Mouse (Mus musculus) 416B (cell line): Measurements from ENCODE around the gene Tmem44.

Experiments
- DNase-seq: peaks from one replicate; pipeline ENCODE4 v3.0.0; 2011; ENCODE audit warnings: low read depth

Gene Tmem44

GRCm38 (mm10) chr16:30552621-30553338 lies 2.1 kb upstream of the Tmem44 start:
- peak; percentile 73 for DNase-seq

GRCm38 (mm10) chr16:30549966-30550747 lies 485 bp downstream of the Tmem44 start:
- DNase-seq = peak; percentile 65

- DNase-seq = no peak
These were observed 1.1 kb downstream of the Tmem44 start for GRCm38 (mm10) chr16:30549516-30549915.

- no peak for DNase-seq
These were observed 2.4 kb downstream of the Tmem44 start for GRCm38 (mm10) chr16:30548291-30548690.

GRCm38 (mm10) chr16:30544693-30545092 lies 5.9 kb downstream of the Tmem44 start:
- no peak for DNase-seq

- no peak for DNase-seq
These were observed 7.3 kb downstream of the Tmem44 start for GRCm38 (mm10) chr16:30543386-30543785.

- DNase-seq = no peak
These were observed 7.8 kb downstream of the Tmem44 start for GRCm38 (mm10) chr16:30542826-30543225.

- DNase-seq = no peak
These were observed 10.3 kb downstream of the Tmem44 start for GRCm38 (mm10) chr16:30540107-30541001.

- DNase-seq = peak; percentile 60
These were observed 11.2 kb downstream of the Tmem44 start for GRCm38 (mm10) chr16:30539433-30539832.

- DNase-seq = peak; percentile 60
These were observed 15.6 kb downstream of the Tmem44 start for GRCm38 (mm10) chr16:30535075-30535474.

GRCm38 (mm10) chr16:30533592-30533991 lies 17.1 kb downstream of the Tmem44 start:
- peak; percentile 87 for DNase-seq

GRCm38 (mm10) chr16:30532929-30533328 lies 17.7 kb downstream of the Tmem44 start:
- DNase-seq = no peak

GRCm38 (mm10) chr16:30531761-30532406 lies 18.8 kb downstream of the Tmem44 start:
- DNase-seq = peak; percentile 30

- DNase-seq = peak; percentile 53
These were observed 19.8 kb downstream of the Tmem44 start for GRCm38 (mm10) chr16:30530815-30531214.

GRCm38 (mm10) chr16:30528386-30528785 lies 22.3 kb downstream of the Tmem44 start:
- no peak for DNase-seq

- DNase-seq = no peak
These were observed 22.8 kb downstream of the Tmem44 start for GRCm38 (mm10) chr16:30527889-30528288.

- peak; percentile 34 for DNase-seq
These were observed 24.9 kb downstream of the Tmem44 start for GRCm38 (mm10) chr16:30525756-30526155.

GRCm38 (mm10) chr16:30524481-30524880 lies 26.2 kb downstream of the Tmem44 start:
- DNase-seq = peak; percentile 28

- no peak for DNase-seq
These were observed 28.2 kb downstream of the Tmem44 start for GRCm38 (mm10) chr16:30522253-30522940.

- DNase-seq = peak; percentile 52
These were observed 29.5 kb downstream of the Tmem44 start for GRCm38 (mm10) chr16:30521147-30521546.

- DNase-seq = peak; percentile 86
These were observed 30.2 kb downstream of the Tmem44 start for GRCm38 (mm10) chr16:30520361-30520823.
